Mouse (Mus musculus) neural tube, embryonic 11.5 days (tissue): Measurements from ENCODE around the gene Zfhx3. TPM values are rescaled to one million over a fixed set of nuclear protein-coding genes. Genes with fewer than 3 reads are reported as not detected.

Experiments used
- ATAC-seq: fragments of 200-750 bp; cut with Nextera tagmentation; 2 replicates; pipeline ENCODE4 v1.8.0; 2017; ENCODE audit warnings: moderate number of reproducible peaks, mild to moderate bottlenecking, moderate TSS enrichment, moderate library complexity; ENCODE audit not compliant: insufficient read depth, low FRiP score, low TSS enrichment
- DNase-seq: peaks from one replicate; pipeline ENCODE4 v3.0.0-alpha.2; 2015; ENCODE audit warnings: low spot score
- H3K27ac ChIP-seq: fragments of 300-500 bp; sonication (generic); 2 replicates; pipeline ENCODE4 v1.5.1; 2014; ENCODE audit warnings: low read depth, mild to moderate bottlenecking, low read length
- H3K27me3 ChIP-seq: fragments of 300-500 bp; sonication (generic); 2 replicates; pipeline ENCODE4 v1.6.1; 2014; ENCODE audit warnings: mild to moderate bottlenecking, low read length, mixed read lengths; ENCODE audit not compliant: control insufficient read depth, insufficient read depth
- H3K36me3 ChIP-seq: fragments of 300-500 bp; sonication (generic); 2 replicates; pipeline ENCODE4 v1.6.1; 2014; ENCODE audit warnings: mild to moderate bottlenecking, low read length, moderate library complexity, mixed read lengths; ENCODE audit not compliant: control insufficient read depth, insufficient read depth
- H3K4me1 ChIP-seq: fragments of 300-500 bp; sonication (generic); 2 replicates; pipeline ENCODE4 v1.6.1; 2014; ENCODE audit warnings: low read length, mixed read lengths; ENCODE audit not compliant: control insufficient read depth, insufficient read depth
- H3K4me2 ChIP-seq: fragments of 300-500 bp; sonication (generic); 2 replicates; pipeline ENCODE4 v1.6.1; 2014; ENCODE audit warnings: low read depth, mild to moderate bottlenecking, moderate library complexity
- H3K4me3 ChIP-seq: fragments of 300-500 bp; sonication (generic); 2 replicates; pipeline ENCODE4 v1.5.1; 2014; ENCODE audit warnings: low read depth, low read length
- H3K9ac ChIP-seq: fragments of 300-500 bp; sonication (generic); 2 replicates; pipeline ENCODE4 v1.6.1; 2014; ENCODE audit warnings: mild to moderate bottlenecking, low read length
- H3K9me3 ChIP-seq: fragments of 300-500 bp; sonication (generic); 2 replicates; pipeline ENCODE4 v1.6.1; 2016; ENCODE audit warnings: low read length; ENCODE audit not compliant: control insufficient read depth
- WGBS: fragments of 180-500 bp; shearing (Covaris S2); extraction: QIAGEN DNeasy Blood & Tissue Kit; methylation state at CpG from one replicate; pipeline ENCODE4 v1.1.7; 2014; 5-methylcytosine and 5-hydroxymethylcytosine counted together
- polyA plus RNA-seq: library from polyadenylated mRNA; unstranded; fragments of >200 nt; fragmentation: Nextera tagmentation; extraction: Ambion mirVana; gene quantifications from 2 replicates; pipeline ENCODE4 v1.2.1, GENCODE M21; 2014

Gene Zfhx3
- polyA plus RNA-seq, 1 experiment from 2014 or later = 36.2 TPM

- H3K4me1 ChIP-seq = peaks cover 23% of the 10 kb centered on the region; the same call in 1 of the 2 replicates
- DNase-seq (peak; percentile 43), ATAC-seq (no peak)
- H3K9ac ChIP-seq = peak overlapping the region; percentile 35; the same call in 1 of the 2 replicates
- WGBS = 38% methylated on average over 17 of the region's 17 CpGs
- H3K36me3 ChIP-seq = no peaks in the 10 kb centered on the region
- no peaks in the 10 kb centered on the region for H3K9me3 ChIP-seq
- peak overlapping the region; percentile 82 for H3K27ac ChIP-seq
- no peak overlapping the region for H3K4me3 ChIP-seq
- no peaks in the 10 kb centered on the region for H3K27me3 ChIP-seq
- peak overlapping the region; percentile 33 for H3K4me2 ChIP-seq
Observed at GRCm38 (mm10) chr8:108244636-108245494, 302.4 kb downstream of the Zfhx3 start.

GRCm38 (mm10) chr8:108245575-108245974 lies 303.1 kb downstream of the Zfhx3 start:
- H3K4me3 ChIP-seq = no peak overlapping the region
- no peaks in the 10 kb centered on the region for H3K27me3 ChIP-seq
- no peaks in the 10 kb centered on the region for H3K9me3 ChIP-seq
- peak overlapping the region; percentile 82 for H3K27ac ChIP-seq
- no peak overlapping the region for H3K9ac ChIP-seq
- no peak overlapping the region for H3K4me2 ChIP-seq
- DNase-seq (no peak), ATAC-seq (no peak)
- peaks cover 23% of the 10 kb centered on the region; the same call in 1 of the 2 replicates for H3K4me1 ChIP-seq
- 44% methylated on average over 8 of the region's 8 CpGs for WGBS
- no peaks in the 10 kb centered on the region for H3K36me3 ChIP-seq

DNA sequence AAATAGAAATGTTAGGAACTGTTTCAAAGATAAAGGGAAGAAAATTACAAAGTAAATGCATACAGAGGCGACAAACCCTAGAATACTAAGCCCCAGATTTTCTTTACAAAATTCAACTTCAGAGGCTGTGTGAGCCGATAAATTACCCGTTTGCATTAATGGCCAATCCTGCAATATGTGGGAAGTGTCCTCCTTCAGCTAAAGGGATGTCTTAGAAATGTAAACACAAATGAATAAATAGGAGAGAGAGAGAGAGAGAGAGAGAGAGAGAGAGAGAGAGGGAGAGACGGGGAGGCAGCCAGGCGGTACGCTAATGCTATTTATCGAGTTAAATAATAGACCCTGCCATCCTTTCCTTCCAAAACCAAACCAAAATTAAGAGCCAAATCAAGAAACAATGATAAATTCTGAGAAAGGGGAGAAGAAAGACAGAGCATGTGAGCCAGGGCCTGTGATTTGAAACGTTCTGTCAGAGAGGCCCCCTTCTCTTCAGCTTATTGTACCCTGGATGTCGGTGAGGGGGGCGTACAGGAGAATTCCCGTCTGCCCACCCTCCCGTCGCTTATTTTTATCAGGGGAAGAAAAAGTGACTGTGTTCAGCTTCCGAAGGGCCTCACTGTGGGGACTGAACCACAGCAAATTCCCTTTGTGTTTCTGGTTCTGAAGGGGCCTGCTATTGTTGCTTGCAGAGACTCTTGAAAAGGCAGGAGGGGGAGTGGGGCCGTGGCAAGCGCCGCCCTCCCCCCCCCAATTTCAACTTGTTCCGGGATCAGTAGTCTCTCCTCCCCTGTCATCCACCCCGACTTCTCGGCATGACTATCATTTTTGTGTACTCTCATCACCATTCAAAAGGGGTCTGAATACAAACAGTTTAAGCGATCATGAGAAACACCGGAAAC lies 303.8 kb downstream of the Zfhx3 start:
- peak; percentile 30 for DNase-seq
- H3K4me2 ChIP-seq = peak overlapping the region; percentile 31
- no peaks in the 10 kb centered on the region for H3K9me3 ChIP-seq
- no peaks in the 10 kb centered on the region for H3K36me3 ChIP-seq
- no peak for ATAC-seq
- H3K4me1 ChIP-seq = peaks cover 18% of the 10 kb centered on the region; the same call in 1 of the 2 replicates
- H3K4me3 ChIP-seq = no peak overlapping the region
- H3K27me3 ChIP-seq = no peaks in the 10 kb centered on the region
- H3K27ac ChIP-seq = peak overlapping the region; percentile 82
- 37% methylated on average over 22 of the region's 22 CpGs for WGBS
- H3K9ac ChIP-seq = peak overlapping the region; percentile 37

DNA sequence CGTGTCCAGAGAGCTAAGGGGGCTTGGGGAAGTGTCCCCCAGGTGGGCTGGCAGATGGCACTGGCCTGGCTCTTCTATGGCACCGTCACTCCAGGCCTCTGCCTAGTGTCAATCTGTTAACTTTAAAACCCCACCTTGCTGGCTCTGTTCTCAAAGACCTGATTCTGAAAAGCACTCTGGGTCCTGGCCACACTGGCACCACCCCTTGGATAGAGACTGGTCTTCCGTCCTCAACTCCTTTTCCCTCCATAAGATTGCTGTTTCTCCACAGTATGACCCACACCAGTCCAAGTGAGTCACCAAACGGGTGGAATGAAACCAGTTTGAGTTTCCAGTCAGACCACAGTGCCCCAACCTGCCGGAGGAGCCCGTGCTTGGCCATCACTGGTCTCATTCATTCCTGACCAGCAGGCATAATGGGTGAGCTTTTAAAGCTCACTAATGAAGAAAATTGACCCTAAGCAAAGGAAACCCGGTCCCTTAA lies 304.5 kb downstream of the Zfhx3 start:
- H3K4me2 ChIP-seq = peak overlapping the region; percentile 31
- no peak overlapping the region for H3K4me3 ChIP-seq
- no peak for DNase-seq
- no peaks in the 10 kb centered on the region for H3K9me3 ChIP-seq
- H3K9ac ChIP-seq = peak overlapping the region; percentile 37
- ATAC-seq = no peak
- no peaks in the 10 kb centered on the region for H3K27me3 ChIP-seq
- H3K27ac ChIP-seq = peak overlapping the region; percentile 82
- H3K4me1 ChIP-seq = peaks cover 15% of the 10 kb centered on the region; the same call in 1 of the 2 replicates
- H3K36me3 ChIP-seq = no peaks in the 10 kb centered on the region
- WGBS = 48% methylated on average over 7 of the region's 7 CpGs

- DNase-seq = peak; percentile 61
- H3K9ac ChIP-seq = no peak overlapping the region
- H3K4me1 ChIP-seq = peaks cover 2% of the 10 kb centered on the region; the same call in 1 of the 2 replicates
- no peaks in the 10 kb centered on the region for H3K27me3 ChIP-seq
- H3K4me2 ChIP-seq = no peak overlapping the region
- 32% methylated on average over 11 of the region's 11 CpGs for WGBS
- peak overlapping the region; percentile 72 for H3K27ac ChIP-seq
- H3K36me3 ChIP-seq = no peaks in the 10 kb centered on the region
- ATAC-seq = no peak
- no peak overlapping the region for H3K4me3 ChIP-seq
- no peaks in the 10 kb centered on the region for H3K9me3 ChIP-seq
Observed at GRCm38 (mm10) chr8:108264593-108265160, 322.2 kb downstream of the Zfhx3 start.

GRCm38 (mm10) chr8:108277960-108278359 lies 335.5 kb downstream of the Zfhx3 start:
- Histone ChIP-seq H3K9me3 (no peaks in the 10 kb centered on the region), H3K9ac (no peak overlapping the region), H3K36me3 (no peaks in the 10 kb centered on the region), H3K4me1 (no peaks in the 10 kb centered on the region), H3K27me3 (no peaks in the 10 kb centered on the region), H3K27ac (no peak overlapping the region), H3K4me2 (no peak overlapping the region), H3K4me3 (no peak overlapping the region)
- ATAC-seq (no peak), DNase-seq (no peak)
- 97% methylated on average over 2 of the region's 2 CpGs for WGBS

DNA sequence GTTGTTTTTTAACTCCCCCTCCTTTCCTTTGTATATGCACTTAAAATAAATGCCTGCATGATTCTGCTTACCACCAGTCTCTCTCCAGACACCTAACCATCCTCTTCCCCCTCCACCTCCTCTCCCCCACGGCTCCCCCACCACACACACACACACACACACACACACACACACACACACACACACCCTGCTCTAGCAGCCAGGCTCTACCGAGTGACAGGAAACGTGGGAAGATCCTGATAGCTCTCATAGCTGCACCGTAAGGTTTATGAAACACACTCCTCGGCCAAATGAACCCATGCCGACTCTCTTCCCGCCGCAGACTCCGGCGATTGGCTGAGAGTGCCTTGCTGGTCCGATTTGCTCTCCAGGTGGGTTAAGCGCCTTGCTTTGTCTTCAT lies 339.5 kb downstream of the Zfhx3 start:
- Histone ChIP-seq H3K27ac (no peak overlapping the region), H3K9ac (no peak overlapping the region), H3K4me1 (no peaks in the 10 kb centered on the region), H3K36me3 (no peaks in the 10 kb centered on the region), H3K9me3 (no peaks in the 10 kb centered on the region), H3K27me3 (no peaks in the 10 kb centered on the region), H3K4me2 (no peak overlapping the region), H3K4me3 (no peak overlapping the region)
- ATAC-seq (no peak), DNase-seq (no peak)
- 76% methylated on average over 12 of the region's 12 CpGs for WGBS

- Histone ChIP-seq H3K9me3 (no peaks in the 10 kb centered on the region), H3K9ac (no peak overlapping the region), H3K36me3 (no peaks in the 10 kb centered on the region), H3K27me3 (no peaks in the 10 kb centered on the region), H3K4me3 (no peak overlapping the region), H3K4me1 (no peaks in the 10 kb centered on the region), H3K27ac (no peak overlapping the region), H3K4me2 (no peak overlapping the region)
- no peak for ATAC-seq
- WGBS = 65% methylated on average over 5 of the region's 5 CpGs
- no peak for DNase-seq
Observed at GRCm38 (mm10) chr8:108286117-108286516, 343.7 kb downstream of the Zfhx3 start.
